Mouse (Mus musculus) gastrocnemius, postnatal 14 days (tissue): ENCODE results near the gene Sncg. TPM values are rescaled to one million over a fixed set of nuclear protein-coding genes. Genes with fewer than 3 reads are reported as not detected.
"Not testable (repeated sequence)": the region's sequence is repeated elsewhere in the genome, so short reads cannot be mapped to it uniquely, and the experiment has no call there.

Experiments
- DNase-seq: peaks from one replicate; pipeline ENCODE4 v3.0.0; 2021; ENCODE audit warnings: mixed read lengths
- intact Hi-C: fragments of 180-260 bp; cut with DNase I; formaldehyde crosslinking; loops from one replicate; pipeline ENCODE4 v1.15.1; 2025; ENCODE audit warnings: low total_unique reads
- long read RNA-seq, 2 experiments: library from polyadenylated mRNA; stranded (forward); transcript quantifications; one replicate each; pipeline ENCODE4 v2.0.0; 2021
- total RNA-seq, 2 experiments: library from RNA; stranded (reverse); gene quantifications; 2 replicates each; pipeline ENCODE4 v1.2.3; 2021

Gene Sncg
- 1 to 10 TPM; 3.0 to 9.9 TPM for total RNA-seq
- long read RNA-seq, experiment 1, transcript Sncg-201 (5 exons, 852 nt): major isoform, 5 of 5 reads
- long read RNA-seq, experiment 1, partial matches to known transcripts: 0 of 5 reads
- long read RNA-seq, experiment 1, other reads (novel, unspliced or antisense): 0 of 5 reads
- long read RNA-seq, experiment 2, partial matches to known transcripts: 0 of 2 reads
- long read RNA-seq, experiment 2, other reads (novel, unspliced or antisense): 0 of 2 reads

- no peak for DNase-seq
- intact Hi-C loops: no loop called here
Observed at GRCm38 (mm10) chr14:34374577-34374976, at the start of gene Sncg. Sncg (minus strand) TSS chr14:34374789.

DNA sequence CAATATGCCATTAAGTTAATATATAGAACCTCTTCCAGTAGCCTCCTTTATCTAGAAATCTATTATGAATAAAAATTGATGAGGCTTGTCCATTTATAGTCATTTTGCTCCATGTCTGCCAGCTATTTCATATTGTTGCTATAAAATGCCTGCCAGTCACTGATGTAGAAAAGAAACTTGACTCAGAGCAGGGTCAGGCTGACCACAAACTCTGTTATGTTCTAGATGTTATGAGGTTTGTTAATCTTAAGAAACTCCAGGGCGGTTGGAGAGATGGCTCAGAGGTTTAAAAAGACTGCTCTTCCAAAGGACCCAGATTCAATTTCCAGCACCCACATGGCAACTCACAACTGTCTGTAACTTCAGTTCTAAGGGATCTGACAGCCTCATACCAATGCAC, 46.5 kb upstream of the Sncg start:
- intact Hi-C loops: no loop called here
- no peak for DNase-seq

DNA sequence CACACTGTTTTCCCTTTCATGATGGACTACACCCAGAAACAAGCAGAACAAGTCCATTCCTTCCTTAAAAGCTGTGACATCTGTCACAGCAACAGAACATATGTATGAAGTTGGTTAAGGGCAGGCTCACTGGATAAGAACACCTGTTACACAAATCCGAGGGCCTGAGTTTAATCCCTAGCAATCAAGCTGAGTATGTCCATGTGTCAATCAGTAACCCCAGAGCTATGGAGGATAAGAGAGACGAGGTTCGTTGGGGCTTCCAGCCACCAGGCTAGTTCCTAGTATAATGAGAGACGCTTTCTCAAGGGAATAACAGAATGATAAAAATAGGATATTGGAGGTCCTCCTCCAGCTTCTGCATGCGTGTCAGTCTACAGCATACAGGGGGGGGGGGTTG, 42.9 kb upstream of the Sncg start:
- intact Hi-C loops: no loop called here

GRCm38 (mm10) chr14:34416946-34417345, 42.4 kb upstream of the Sncg start:
- DNase-seq, intact Hi-C loops: not testable (repeated sequence)

More for the DNA sequence above, 42.9 kb upstream of the Sncg start:
- no peak for DNase-seq

DNA sequence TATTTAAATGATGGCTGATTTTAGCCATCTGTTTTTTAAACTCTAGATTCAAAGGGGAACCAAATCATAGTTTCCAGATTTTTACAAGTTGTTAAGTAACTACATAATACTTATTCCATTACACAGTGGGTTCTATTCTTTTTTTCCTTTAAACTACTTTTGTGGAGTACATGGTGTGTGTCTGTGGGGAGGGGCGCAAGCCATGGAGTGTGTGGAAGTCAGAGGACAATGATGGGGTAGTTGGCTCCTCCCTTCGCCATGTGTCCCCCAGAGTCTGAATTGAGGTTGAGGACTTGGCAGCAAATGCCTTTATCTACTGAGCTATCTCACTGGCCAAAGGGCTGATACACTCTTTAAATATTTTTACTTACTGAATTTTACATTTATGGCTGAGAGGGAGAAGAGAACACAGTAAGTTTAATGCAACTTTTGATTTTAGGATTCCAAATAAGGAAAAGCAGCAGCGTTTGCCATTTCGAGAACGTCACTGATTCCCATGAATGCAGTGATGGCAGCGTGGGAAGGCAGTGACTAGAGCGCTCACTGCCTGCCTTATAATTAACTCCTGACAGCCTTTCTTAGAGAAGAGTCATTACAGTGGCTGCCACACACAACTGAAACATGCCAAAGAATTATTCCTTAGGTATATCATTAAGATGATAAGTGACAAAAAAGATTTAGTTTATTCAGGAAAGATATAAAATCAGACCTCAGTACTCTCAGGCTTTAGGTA, 37.7 kb upstream of the Sncg start:
- no peak for DNase-seq
- intact Hi-C loops: no loop called here

- intact Hi-C loops: no loop called here
- no peak for DNase-seq
Observed at GRCm38 (mm10) chr14:34410716-34411115, 36.1 kb upstream of the Sncg start.

DNA sequence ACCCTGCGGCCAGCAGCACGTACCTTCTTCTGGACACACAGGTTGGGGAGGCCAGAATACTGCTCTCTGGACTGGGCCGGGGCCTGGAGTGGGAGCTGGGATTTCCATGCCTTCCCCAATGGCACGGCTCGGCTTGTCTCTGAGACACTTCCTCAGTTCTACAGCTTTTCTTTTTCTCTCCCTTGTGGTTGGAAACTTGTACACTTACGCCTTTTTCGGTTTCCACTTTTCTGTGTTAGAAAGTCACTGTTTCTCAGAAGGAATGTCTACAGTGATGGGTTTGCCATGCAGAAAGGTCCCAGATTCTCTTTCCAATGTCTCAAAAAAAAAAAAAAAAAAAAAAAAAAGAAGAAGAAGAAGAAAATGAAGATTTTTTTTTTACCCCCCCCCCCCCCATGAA, 28.8 kb upstream of the Sncg start:
- intact Hi-C loops: no loop called here
- DNase-seq: no peak

GRCm38 (mm10) chr14:34402871-34403270, 28.3 kb upstream of the Sncg start:
- intact Hi-C loops: no loop called here
- no peak for DNase-seq

DNA sequence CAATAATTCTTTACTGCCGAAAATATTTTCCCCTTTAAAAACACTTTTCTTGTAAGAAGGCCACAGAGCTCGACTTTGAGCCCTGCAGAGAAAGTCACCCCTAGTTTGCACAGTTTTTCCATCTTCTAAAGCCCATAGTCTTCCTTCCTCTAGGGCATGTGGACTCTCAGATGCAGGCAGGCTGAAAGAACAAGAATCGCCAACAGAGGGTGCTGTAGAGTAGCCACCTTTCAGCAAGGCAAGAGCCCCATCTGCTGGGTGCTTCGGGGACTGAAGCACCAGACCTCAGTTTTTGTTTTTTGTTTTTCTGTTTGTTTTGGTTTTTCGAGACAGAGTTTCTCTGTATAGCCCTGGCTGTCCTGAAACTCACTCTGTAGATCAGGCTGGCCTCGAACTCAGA, 26.5 kb upstream of the Sncg start:
- peak; percentile 72 for DNase-seq
- intact Hi-C loops: loop anchor here (2.0 kb wide), 1 partner anchor 28 kb away; no protein-coding TSS in a partner anchor

DNA sequence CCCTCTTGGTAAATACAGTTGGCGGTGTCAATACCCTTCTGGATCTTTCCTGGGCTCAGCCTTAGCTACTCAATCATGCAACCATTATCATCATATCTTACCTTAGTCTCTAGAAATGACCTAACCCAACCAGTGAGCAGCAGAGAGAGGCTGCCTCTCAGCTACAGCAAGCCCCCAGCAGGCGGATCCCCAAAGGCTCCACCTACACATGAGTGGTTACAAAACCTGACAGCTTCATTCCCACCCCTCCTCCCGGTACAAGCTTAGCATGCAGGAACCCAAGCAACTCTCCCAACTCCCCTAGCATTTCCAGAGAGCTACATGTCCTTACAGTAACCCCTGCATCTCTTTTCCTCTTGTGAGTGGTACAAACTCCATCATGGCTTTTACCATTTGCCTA, 25.4 kb upstream of the Sncg start:
- no peak for DNase-seq
- intact Hi-C loops: loop anchor here (2.0 kb wide), 1 partner anchor 27 kb away; no protein-coding TSS in a partner anchor

- intact Hi-C loops: no loop called here
- DNase-seq: no peak
Observed at GRCm38 (mm10) chr14:34399301-34399700, 24.7 kb upstream of the Sncg start.

DNA sequence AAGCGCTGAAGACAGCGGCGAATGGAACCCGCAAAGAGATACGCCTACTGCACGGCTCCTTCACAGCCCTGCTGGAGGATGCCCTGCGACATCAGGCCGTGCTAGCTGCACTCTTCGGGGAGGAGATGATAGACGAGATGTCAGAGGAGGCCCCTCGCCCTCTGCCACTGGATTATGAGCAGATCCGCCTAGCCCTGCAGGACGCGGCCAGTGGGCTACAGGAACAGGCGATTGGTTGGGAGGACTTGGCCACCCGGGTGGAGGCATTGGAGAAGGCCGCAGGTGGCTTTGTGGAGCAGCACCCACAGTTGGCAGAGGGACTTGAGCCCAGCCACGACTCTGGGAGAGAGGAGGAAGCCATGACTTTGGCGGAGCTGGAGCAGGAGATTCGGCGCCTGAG, 24.3 kb upstream of the Sncg start:
- intact Hi-C loops: no loop called here
- no peak for DNase-seq

GRCm38 (mm10) chr14:34397871-34398270, 23.3 kb upstream of the Sncg start:
- intact Hi-C loops: no loop called here
- peak; percentile 30 for DNase-seq

DNA sequence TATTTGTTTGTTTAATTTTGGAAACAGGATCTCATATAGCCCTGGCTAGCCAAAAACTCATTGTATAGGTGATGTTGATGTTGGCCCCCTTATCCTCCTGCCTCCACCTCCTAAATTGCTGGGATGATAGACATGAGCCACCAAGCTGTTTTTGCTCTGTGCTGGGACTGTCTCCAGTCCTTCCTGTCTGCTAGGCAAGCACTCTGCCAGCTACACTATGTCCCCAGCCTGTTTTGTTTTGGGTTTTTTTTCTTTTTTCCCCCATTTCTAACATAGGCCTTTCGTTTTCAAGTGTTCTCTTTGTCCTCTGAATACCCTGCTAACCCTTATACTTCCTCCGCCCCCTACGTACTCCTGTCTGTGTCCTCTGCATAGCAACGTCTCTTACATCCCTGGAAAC, 18.7 kb upstream of the Sncg start:
- intact Hi-C loops: no loop called here
- DNase-seq: no peak

- DNase-seq: no peak
- intact Hi-C loops: no loop called here
Observed at GRCm38 (mm10) chr14:34382921-34383704, 8.5 kb upstream of the Sncg start.

DNA sequence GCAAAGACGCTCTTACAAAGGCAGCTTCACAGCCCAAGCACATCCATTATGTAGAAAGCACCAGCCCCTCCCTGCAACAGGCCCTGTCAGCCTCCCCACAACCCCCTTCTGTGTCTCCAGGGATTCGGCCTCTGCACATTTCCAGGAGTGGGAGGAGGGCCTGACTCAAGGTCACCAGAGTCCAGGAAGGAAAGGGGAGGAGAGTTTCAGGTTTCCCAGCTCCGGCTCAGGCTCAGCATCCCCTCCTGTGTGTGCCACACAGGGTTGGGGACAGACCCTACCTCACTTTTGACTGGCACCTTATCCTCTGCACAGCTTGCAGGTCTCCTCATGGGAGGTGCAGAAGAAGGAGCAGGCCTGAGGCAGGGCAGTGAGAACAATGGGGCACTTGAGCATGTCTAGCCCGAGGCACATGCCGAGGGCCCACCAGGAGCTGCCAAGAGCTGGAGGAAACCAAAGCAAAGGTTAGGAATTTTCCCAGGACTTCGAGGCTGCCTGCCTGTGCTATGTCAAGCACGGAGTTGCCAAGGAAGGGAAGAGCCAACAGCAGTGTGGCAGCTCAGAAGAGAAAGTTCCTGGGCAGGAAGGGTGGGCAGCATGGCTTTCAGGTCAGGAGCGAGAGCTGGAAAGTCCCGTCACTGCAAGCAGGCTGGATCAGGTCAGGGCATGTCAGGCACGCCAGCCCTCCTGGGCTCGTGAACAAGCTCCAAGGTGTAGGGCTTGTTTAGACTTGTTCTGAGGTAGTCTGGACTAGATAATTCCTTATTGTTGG, 4.2 kb upstream of the Sncg start:
- intact Hi-C loops: no loop called here
- peak; percentile 46 for DNase-seq

DNA sequence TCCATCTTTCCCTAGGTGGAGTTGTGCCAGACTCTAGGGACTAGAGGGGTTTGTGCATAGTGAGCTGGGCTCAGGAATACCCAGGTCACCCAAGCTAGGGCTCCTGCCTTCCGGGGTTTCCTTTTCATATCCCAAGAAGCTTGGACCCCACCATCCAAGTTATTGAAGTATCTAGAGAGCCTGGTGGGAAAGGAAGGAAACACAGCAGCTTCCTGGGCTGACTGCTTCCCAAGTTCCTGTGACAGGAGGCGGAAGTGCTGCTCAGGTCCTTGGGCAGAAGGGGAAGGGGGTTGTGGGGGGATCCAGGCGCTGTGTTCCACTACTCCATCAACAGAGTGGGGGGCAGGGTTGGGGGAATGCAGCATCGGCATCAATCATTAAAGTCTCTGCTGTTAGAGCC, 2.5 kb upstream of the Sncg start:
- intact Hi-C loops: no loop called here
- no peak for DNase-seq

DNA sequence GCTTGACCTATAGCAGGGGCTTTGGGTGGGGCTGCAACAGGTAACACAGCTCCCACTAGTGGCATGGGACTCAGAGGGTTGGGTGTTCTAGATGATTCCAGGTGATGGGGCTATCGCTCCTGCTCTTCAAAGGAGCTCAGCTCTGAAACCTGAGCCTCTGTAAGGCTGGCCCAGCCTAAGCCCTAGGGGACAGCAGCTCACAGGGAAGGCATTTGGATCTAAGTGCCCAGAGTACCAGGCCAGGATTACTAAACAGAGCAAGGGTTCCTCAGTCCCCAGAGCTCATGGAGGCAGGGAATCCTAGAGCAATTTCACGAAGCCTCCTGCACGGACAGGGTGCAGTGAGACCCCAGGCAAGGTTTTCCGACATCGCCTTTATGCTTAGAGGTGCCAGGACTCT, 1.4 kb upstream of the Sncg start:
- DNase-seq: no peak
- intact Hi-C loops: no loop called here

DNA sequence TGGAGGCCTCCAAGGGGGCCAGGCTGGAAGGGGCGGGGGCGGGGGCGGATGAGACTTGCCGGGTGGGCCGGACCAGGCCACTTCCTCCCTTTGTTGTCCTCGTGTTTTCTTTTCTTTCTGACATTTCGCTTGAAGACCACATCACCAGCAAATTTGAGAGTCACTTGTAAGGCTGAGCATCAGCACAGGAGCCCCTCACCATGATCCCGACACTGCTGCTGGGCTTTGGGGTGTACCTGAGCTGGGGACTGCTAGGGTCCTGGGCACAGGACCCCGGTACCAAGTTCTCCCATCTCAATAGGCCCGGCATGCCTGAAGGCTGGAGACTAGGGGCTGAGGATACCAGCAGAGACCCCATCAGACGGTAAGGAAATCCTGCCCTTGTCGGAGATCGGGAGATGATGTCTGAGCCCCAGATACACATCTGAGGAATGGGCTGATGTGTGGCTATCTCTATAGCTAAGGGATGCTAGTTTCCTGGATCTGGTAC, 871 bp upstream of the Sncg start, which contains the start of gene Mmrn2:
Mmrn2 (plus strand) TSS at position 51 of the 490 bp plus-strand sequence.
- DNase-seq: no peak
- intact Hi-C loops: no loop called here
